Comparison of ENCODE assay signal across 8 mouse cellular contexts in the genomic region with DNA sequence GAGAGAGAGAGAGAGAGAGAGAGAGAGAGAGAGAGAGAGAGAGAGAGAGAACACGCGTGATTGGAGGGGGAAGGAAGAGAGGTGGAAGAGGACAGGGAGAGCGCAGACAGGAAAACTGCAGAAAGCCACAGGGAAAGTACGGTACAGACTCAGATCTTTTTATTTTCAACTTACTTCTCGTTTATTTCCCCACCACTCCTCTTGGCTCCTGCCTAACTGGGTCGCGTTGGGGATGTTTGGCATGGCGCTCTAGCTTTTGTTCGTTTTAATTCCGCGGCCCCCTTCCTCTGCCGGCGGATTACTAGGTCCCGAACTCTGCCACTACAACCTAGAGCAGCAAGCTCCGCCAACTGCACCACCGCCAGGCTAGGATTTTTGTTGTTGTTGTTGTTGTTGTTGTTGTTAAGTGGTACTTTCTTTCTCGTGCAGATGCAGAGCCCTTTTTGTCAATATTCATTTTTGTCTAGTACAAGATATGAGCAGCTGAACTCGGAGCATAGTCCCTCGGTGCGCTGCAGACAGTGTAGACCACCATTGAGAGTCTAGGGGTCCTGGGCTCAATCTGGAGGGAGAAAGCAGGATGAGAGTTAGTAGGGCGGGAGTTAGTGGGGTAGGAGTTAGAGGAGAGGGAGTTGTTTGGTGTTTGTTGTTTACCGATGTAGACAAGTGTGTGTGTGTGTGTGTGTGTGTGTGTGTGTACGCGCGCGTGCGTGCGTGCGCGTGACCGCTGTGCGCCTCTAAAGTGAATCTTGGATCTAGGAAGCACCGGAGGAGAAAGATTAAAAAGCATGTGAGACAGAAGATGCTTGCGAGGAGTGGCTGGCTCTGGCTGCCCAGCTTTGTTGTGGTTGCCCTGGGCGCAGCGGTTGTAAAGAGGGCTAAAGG. TPM values are rescaled to one million over a fixed set of nuclear protein-coding genes. Genes with fewer than 3 reads are reported as not detected.
DNase-seq lines count a peak whose midpoint lies in the region; ATAC-seq lines count a peak whose summit lies in the region.

No protein-coding gene starts in this region.

- peak; percentile 95 for DNase-seq in heart, adult 11 months
- no peak for DNase-seq in heart, adult 8-10 months (ENCODE audit: low spot score)
- peak; percentile 43 for DNase-seq in MEL-GATA-1-ER (ENCODE audit: extremely low read depth, low read depth)
- DNase-seq in forebrain, embryonic 11.5 days (ENCODE audit: low spot score) = peak; percentile 77
- peak; percentile 42 for DNase-seq in lung, postnatal 14 days
- no peak for DNase-seq in frontal cortex, postnatal 14 days (ENCODE audit: low spot score in 2 of 2)

- no peaks in the 10 kb centered on the region for H3K36me3 ChIP-seq in forebrain, embryonic 11.5 days (ENCODE audit: control insufficient read depth, insufficient read depth, low read length)
- no peaks in the 10 kb centered on the region for H3K36me3 ChIP-seq in intestine, embryonic 16.5 days (ENCODE audit: control insufficient read depth, insufficient read depth, low read length)

- H3K27me3 ChIP-seq in forebrain, embryonic 11.5 days (ENCODE audit: control insufficient read depth, insufficient read depth, low read length) = no peaks in the 10 kb centered on the region; the same call in 1 of the 2 replicates
- peaks cover 6% of the 10 kb centered on the region; the same call in 1 of the 2 replicates for H3K27me3 ChIP-seq in intestine, embryonic 16.5 days (replicated peaks; ENCODE audit: control insufficient read depth, insufficient read depth, low read length)

- peak overlapping the region; percentile 73 for H3K9ac ChIP-seq in forebrain, embryonic 11.5 days (ENCODE audit: low read length)
- peak overlapping the region; percentile 75 for H3K9ac ChIP-seq in intestine, embryonic 16.5 days (ENCODE audit: low read depth, low read length)

- H3K9me3 ChIP-seq in forebrain, embryonic 11.5 days (ENCODE audit: control insufficient read depth, low read length) = no peaks in the 10 kb centered on the region
- H3K9me3 ChIP-seq in intestine, embryonic 16.5 days (ENCODE audit: control insufficient read depth, low read length) = no peaks in the 10 kb centered on the region

- H3K4me3 ChIP-seq in forebrain, embryonic 11.5 days (ENCODE audit: low read depth, low read length) = peak overlapping the region; percentile 75
- H3K4me3 ChIP-seq in intestine, embryonic 16.5 days (ENCODE audit: low read length) = peak overlapping the region; percentile 69

- peak; percentile 17 for ATAC-seq in forebrain, embryonic 11.5 days (replicated peaks; ENCODE audit: low FRiP score)
- ATAC-seq in intestine, embryonic 16.5 days = peak; percentile 20
- ATAC-seq in erythroid progenitor cell, adult 5-6 weeks (replicated peaks; ENCODE audit: low FRiP score, poor library complexity, severe bottlenecking) = no peak

- WGBS in forebrain, embryonic 11.5 days = under 1% methylated on average over 36 of the region's 36 CpGs
- WGBS in intestine, embryonic 16.5 days = under 1% methylated on average over 36 of the region's 36 CpGs

- H3K4me1 ChIP-seq in forebrain, embryonic 11.5 days (replicated peaks; ENCODE audit: control insufficient read depth, insufficient read depth, low read length) = peaks cover 5% of the 10 kb centered on the region; the same call in 1 of the 2 replicates
- H3K4me1 ChIP-seq in intestine, embryonic 16.5 days (ENCODE audit: control insufficient read depth, insufficient read depth, low read length) = no peaks in the 10 kb centered on the region

- H3K4me2 ChIP-seq in forebrain, embryonic 11.5 days (ENCODE audit: low read depth, low read length, severe bottlenecking) = peak overlapping the region; percentile 82
- H3K4me2 ChIP-seq in intestine, embryonic 16.5 days (ENCODE audit: low read depth, low read length) = peak overlapping the region; percentile 75

- H3K27ac ChIP-seq in forebrain, embryonic 11.5 days (ENCODE audit: low read depth, low read length) = peak overlapping the region; percentile 76
- H3K27ac ChIP-seq in intestine, embryonic 16.5 days (ENCODE audit: low read length) = peak overlapping the region; percentile 93

RNA-seq across cellular contexts. Expression of a gene that starts 0.7 kb away (rescaled TPM):
- total RNA-seq in heart, adult 8-10 months (2022) = 10 to 100 TPM; 24.2 to 31.6 (median 28.8) TPM
- polyA plus RNA-seq in forebrain, embryonic 11.5 days (2014; fragmentation: Nextera tagmentation; extraction: Ambion mirVana) = 75.4 and 77.2 TPM in 2 replicates
- 25.7 and 26.8 TPM in 2 replicates for polyA plus RNA-seq in intestine, embryonic 16.5 days (2015; fragmentation: Nextera tagmentation; extraction: Ambion mirVana)
- total RNA-seq in erythroid progenitor cell, adult 5-6 weeks (2015; ENCODE audit: low replicate concordance) = not detected in 2 replicates
- not detected in 2 replicates for total RNA-seq in erythroid progenitor cell, adult 5-6 weeks (2017; ENCODE audit: low replicate concordance)

Comparison
In these comparisons a context has a peak if more than half of its experiments do, and no peak if none do; other contexts are left out.
1. DNase-seq: peak in heart, adult 11 months (single experiment), MEL-GATA-1-ER (single experiment), forebrain, embryonic 11.5 days (single experiment) and lung, postnatal 14 days (single experiment); none in heart, adult 8-10 months (single experiment) and frontal cortex, postnatal 14 days (0 of 2).
2. RNA of a gene that starts 0.7 kb away (total RNA-seq): 24.2 to 31.6 TPM in heart, adult 8-10 months; not detected in erythroid progenitor cell, adult 5-6 weeks; every median in the first group is over 10 times any median in the second.